Mouse (Mus musculus) right cerebral cortex, postnatal 10 days (tissue): ENCODE measurements around the gene Abcg3.
"Not testable (repeated sequence)": the region's sequence is repeated elsewhere in the genome, so short reads cannot be mapped to it uniquely, and the experiment has no call there.

Source experiments
- DNase-seq, 2 experiments: peaks; one replicate each; pipeline ENCODE4 v3.0.0; 2021; ENCODE audit warnings: low spot score in 2 of 2

The Abcg3 gene

GRCm38 (mm10) chr5:104982535-104982934 is at the start of gene Abcg3:
TSS of gene Abcg3 (minus strand) at chr5:104982718.
- no peak for DNase-seq

GRCm38 (mm10) chr5:105012551-105012950 is 30.0 kb upstream of the Abcg3 start:
- DNase-seq, result no peak

GRCm38 (mm10) chr5:105011570-105011969 is 29.1 kb upstream of the Abcg3 start:
- DNase-seq, result no peak

GRCm38 (mm10) chr5:105010376-105010775 is 27.9 kb upstream of the Abcg3 start:
- DNase-seq, result no peak

GRCm38 (mm10) chr5:104989411-104989810 is 6.9 kb upstream of the Abcg3 start:
- DNase-seq, result no peak

- no peak for DNase-seq
Measured at GRCm38 (mm10) chr5:104988000-104988399, 5.5 kb upstream of the Abcg3 start.

GRCm38 (mm10) chr5:104986706-104987105 is 4.2 kb upstream of the Abcg3 start:
- DNase-seq, result peak; percentile 25 to 28

- peak; percentile 23 to 24 for DNase-seq
Measured at GRCm38 (mm10) chr5:104979040-104979513, 3.4 kb downstream of the Abcg3 start.

- no peak for DNase-seq
Measured at GRCm38 (mm10) chr5:104958141-104958793, 24.3 kb downstream of the Abcg3 start.

GRCm38 (mm10) chr5:104955208-104955607 is 27.3 kb downstream of the Abcg3 start:
- DNase-seq, result no peak

- DNase-seq, result no peak
Measured at GRCm38 (mm10) chr5:104946951-104947350, 35.6 kb downstream of the Abcg3 start.

- DNase-seq, result no peak
Measured at GRCm38 (mm10) chr5:104934148-104934547, 48.4 kb downstream of the Abcg3 start.

GRCm38 (mm10) chr5:104906556-104906955 is 76.0 kb downstream of the Abcg3 start:
- DNase-seq, result not testable (repeated sequence)
